Mouse (Mus musculus) brown adipose tissue, adult 24 weeks (tissue): ENCODE results near the gene Cnnm3. TPM values are rescaled to one million over a fixed set of nuclear protein-coding genes. Genes with fewer than 3 reads are reported as not detected.
A peak's percentile ranks its signal among the peaks of the same experiment; 100 is the strongest.
"Not testable (repeated sequence)": the region's sequence is repeated elsewhere in the genome, so short reads cannot be mapped to it uniquely, and the experiment has no call there.

ENCODE experiments used
- H3K27ac ChIP-seq: fragments of 200-500 bp; replicated peaks from 2 replicates; pipeline ENCODE4 v1.5.1; 2012; ENCODE audit warnings: low read depth, mild to moderate bottlenecking, low read length
- H3K4me1 ChIP-seq: fragments of 200-500 bp; 2 replicates; pipeline ENCODE4 v1.6.1; 2012; ENCODE audit warnings: low read length, mixed read lengths; ENCODE audit not compliant: control insufficient read depth, insufficient read depth, insufficient read length
- H3K4me3 ChIP-seq: fragments of 200-500 bp; 2 replicates; pipeline ENCODE4 v1.5.1; 2012; ENCODE audit warnings: low read depth, mild to moderate bottlenecking, low read length, moderate library complexity; ENCODE audit not compliant: insufficient read depth
- polyA plus RNA-seq: library from polyadenylated mRNA; stranded (reverse); fragments of >200 nt; gene quantifications from 2 replicates; pipeline ENCODE4 v1.2.4, GENCODE M21; 2012; ENCODE audit not compliant: missing spikeins, insufficient read depth, insufficient read length

The Cnnm3 gene
- polyA plus RNA-seq, 1 experiment: 7.3 TPM

- Histone ChIP-seq H3K4me1 (peaks cover 19% of the 10 kb centered on the region), H3K27ac (peak within 1 kb of the TSS; percentile 94)
- not testable (repeated sequence) for H3K4me3 ChIP-seq
Observed at GRCm38 (mm10) chr1:36536783-36537182, 25.1 kb downstream of the Cnnm3 start, which contains the start of gene Ankrd23. Ankrd23 (minus strand) TSS chr1:36536883.

- H3K27ac ChIP-seq: peak overlapping the region; percentile 96
- no peak overlapping the region for H3K4me3 ChIP-seq
- H3K4me1 ChIP-seq: peaks cover 18% of the 10 kb centered on the region
Observed at GRCm38 (mm10) chr1:36538727-36539126, 27.1 kb downstream of the Cnnm3 start.

DNA sequence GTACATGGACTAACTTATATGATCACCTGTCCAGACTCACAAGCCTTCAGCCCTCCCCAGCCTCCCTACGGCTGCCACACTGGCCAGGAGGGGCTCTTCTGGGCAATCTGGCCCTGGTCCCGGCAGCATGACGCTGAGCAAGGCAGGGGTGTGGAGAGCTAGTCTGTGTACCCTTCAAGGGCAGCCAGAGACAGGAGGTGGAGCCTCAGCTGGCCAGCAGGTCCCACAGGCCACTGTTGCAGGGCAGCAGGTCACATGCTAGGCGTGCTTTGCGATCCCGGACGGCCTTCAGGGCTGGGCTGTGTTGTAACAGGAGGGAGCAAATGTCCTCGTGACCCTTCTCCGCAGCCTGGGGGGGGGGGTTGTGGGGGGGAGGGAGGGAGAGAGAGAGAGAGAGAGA is 27.5 kb downstream of the Cnnm3 start, which contains the start of gene Gm42417:
Gene Gm42417 (minus strand): TSS at position 244 of the 400 bp plus-strand sequence.
- Histone ChIP-seq H3K4me1 (peaks cover 17% of the 10 kb centered on the region), H3K4me3 (no peak within 1 kb of the TSS), H3K27ac (peak within 1 kb of the TSS; percentile 96)

DNA sequence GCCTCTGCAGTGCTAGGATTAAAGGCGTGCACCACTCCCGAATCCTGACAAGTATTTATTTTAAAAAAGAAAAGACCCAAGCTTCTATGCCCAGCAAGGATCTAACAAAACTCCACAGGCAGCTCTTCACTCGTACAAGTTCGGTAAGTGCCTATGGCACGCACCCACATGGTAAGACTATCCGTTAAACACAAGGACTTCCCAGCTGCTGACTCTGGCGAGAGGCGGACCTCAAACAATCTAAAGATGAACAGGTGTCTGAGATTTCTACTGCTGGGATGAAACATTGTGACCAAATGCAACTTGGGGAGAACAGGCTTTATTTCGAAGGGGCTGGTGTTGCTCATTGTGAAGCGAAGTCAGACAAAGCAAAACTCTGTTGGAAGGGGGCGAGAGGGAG is 28.5 kb downstream of the Cnnm3 start:
- Histone ChIP-seq H3K4me3 (no peak overlapping the region), H3K27ac (peak overlapping the region; percentile 54), H3K4me1 (peaks cover 12% of the 10 kb centered on the region)

DNA sequence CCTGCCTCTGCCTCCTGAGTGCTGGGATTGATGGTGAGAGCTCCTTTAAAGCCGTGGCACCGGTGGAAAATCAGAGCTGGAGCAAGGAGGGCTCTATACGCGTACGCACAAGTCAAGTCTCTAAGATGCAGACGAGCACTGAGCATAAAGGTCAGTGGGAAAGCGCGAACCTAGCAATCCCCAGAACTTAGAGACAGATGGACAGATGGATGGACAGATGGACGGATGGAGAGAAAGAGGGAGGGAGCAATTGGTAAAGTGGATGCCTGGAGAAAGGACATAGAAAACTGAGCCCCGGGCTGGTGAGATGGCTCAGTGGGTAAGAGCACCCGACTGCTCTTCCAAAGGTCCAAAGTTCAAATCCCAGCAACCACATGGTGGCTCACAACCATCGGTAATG is 29.1 kb downstream of the Cnnm3 start:
- Histone ChIP-seq H3K4me1 (peaks cover 10% of the 10 kb centered on the region), H3K27ac (no peak overlapping the region), H3K4me3 (no peak overlapping the region)

GRCm38 (mm10) chr1:36541844-36542243 is 30.2 kb downstream of the Cnnm3 start:
- Histone ChIP-seq H3K27ac (peak overlapping the region; percentile 46), H3K4me3 (no peak overlapping the region), H3K4me1 (peaks cover 9% of the 10 kb centered on the region)

DNA sequence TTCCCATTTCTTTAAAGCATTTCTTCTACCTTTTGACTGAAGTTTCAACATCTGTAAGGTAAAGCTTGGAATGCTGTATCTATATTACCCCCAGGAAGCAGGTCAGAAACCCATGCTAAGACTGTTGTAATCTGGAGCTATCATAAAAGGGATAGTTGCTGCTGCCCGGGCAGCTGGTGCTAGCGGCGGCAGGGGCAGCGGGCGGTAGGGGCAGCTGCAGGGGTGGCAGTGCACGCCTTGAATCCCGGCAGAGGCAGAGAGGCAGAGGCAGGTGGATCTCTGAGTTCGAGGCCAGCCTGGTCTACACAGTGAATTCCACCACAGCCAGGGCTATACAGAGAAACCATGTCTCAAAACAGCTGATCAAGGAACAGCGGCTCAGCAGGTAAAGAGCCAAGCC is 31.3 kb downstream of the Cnnm3 start:
- Histone ChIP-seq H3K27ac (peak overlapping the region; percentile 15; the same call in 1 of the 2 replicates), H3K4me1 (peaks cover 9% of the 10 kb centered on the region), H3K4me3 (no peak overlapping the region)

DNA sequence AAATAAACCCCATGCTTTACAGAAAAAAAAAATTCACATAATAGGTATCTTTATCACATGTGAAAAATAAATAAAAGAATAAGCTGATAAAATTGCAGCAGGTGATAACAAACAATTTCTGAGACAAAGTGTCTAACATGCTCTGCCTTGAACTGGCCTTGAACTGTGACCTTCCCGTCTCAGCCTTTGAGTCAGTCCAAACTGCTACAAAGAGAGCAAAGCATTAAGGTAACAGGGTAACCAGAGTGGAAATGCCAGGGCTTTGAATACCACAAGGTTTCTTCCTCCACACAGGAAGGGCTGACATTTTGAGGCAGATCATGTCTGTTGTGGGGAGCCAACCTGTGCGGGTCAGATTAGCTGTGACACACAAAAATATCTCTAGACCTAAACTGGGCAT is 33.7 kb downstream of the Cnnm3 start:
- H3K4me1 ChIP-seq: peaks cover 5% of the 10 kb centered on the region; the same call in 1 of the 2 replicates
- peak overlapping the region; percentile 83 for H3K4me3 ChIP-seq
- H3K27ac ChIP-seq: peak overlapping the region; percentile 67

DNA sequence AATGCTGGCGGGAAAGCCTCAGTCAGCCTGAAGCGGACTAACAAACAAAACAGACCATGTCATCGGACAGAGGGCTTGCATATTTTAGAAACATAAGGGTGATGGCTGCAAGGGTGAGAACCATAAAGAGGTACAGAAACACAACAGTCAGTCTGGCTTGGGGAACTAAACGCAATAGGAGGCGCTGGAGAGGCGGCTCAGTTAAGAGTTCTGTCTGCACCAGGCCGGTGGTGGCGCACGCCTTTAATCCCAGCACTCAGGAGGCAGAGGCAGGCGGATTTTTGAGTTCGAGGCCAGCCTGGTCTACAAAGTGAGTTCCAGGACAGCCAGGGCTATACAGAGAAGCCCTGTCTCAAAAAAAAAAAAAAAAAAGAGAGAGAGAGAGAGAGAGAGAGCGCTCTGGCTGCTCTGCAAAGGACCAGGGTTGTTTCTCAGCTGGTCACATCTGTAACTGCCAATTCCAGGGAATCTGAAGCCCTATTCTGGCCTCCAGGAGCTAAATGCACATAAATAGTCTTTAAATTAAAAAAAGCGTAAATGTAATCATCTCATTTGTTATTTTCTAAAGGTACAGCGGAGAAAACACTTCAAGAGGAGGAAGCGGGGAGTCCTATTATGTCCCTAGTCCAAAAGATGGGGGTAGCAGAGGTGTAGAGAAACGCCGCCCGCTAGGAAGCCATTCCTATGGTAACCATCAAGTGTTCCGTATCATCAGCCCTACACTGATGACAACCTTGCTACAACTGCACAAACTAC is 34.4 kb downstream of the Cnnm3 start:
- peak overlapping the region; percentile 83 for H3K4me3 ChIP-seq
- H3K27ac ChIP-seq: peak overlapping the region; percentile 67
- peaks cover 5% of the 10 kb centered on the region; the same call in 1 of the 2 replicates for H3K4me1 ChIP-seq

GRCm38 (mm10) chr1:36546888-36547471 is 35.3 kb downstream of the Cnnm3 start, which contains the start of gene Ankrd39:
Ankrd39 (minus strand) TSS chr1:36547445.
- Histone ChIP-seq H3K4me1 (peaks cover 5% of the 10 kb centered on the region; the same call in 1 of the 2 replicates), H3K4me3 (peak within 1 kb of the TSS; percentile 83), H3K27ac (peak within 1 kb of the TSS; percentile 61)

DNA sequence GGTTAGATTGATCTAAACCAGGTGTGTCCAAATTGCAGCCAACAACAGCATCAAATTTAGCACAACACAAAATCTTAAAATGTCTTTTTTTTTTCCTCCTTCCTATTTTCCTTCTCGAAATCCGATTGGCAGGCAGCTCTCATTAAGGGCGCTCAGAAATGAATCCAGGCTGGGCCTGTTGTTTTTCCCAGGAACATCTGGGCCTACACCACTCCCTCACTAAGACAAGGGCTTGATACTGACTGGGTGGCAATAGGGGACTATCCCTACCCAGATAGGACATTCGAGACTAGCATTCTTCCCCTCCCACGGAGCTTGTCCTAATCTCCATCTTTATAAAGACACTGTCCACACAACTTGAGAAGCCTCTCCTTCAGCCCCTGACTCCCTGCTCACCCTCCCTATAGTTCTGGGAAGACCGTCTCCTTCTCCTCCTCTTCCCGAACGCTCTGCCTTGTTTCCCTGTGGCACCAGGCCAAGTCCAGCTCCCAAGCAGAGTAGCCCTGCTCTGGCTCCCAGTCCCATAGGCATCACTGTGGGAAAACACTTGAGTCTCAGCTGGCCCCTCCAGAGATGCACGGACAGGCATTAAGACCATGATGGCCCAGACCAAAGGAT is 36.4 kb downstream of the Cnnm3 start:
- Histone ChIP-seq H3K4me3 (no peak overlapping the region), H3K4me1 (peaks cover 5% of the 10 kb centered on the region; the same call in 1 of the 2 replicates), H3K27ac (peak overlapping the region; percentile 17; the same call in 1 of the 2 replicates)

- Histone ChIP-seq H3K27ac (no peak overlapping the region), H3K4me1 (peaks cover 5% of the 10 kb centered on the region; the same call in 1 of the 2 replicates), H3K4me3 (no peak overlapping the region)
Observed at GRCm38 (mm10) chr1:36548771-36549170, 37.1 kb downstream of the Cnnm3 start.

- H3K27ac ChIP-seq: no peak overlapping the region
- H3K4me3 ChIP-seq: no peak overlapping the region
Observed at GRCm38 (mm10) chr1:36549491-36549890, 37.8 kb downstream of the Cnnm3 start.

GRCm38 (mm10) chr1:36550075-36550863 is 38.6 kb downstream of the Cnnm3 start:
- Histone ChIP-seq H3K27ac (no peak overlapping the region), H3K4me1 (peaks cover 5% of the 10 kb centered on the region; the same call in 1 of the 2 replicates), H3K4me3 (no peak overlapping the region)

More at GRCm38 (mm10) chr1:36549491-36549890, 37.8 kb downstream of the Cnnm3 start:
- peaks cover 5% of the 10 kb centered on the region; the same call in 1 of the 2 replicates for H3K4me1 ChIP-seq
